Mouse (Mus musculus) liver, postnatal 0 days (tissue): ENCODE data around the gene Prokr1. TPM values are rescaled to one million over a fixed set of nuclear protein-coding genes. Genes with fewer than 3 reads are reported as not detected.
"Not testable (repeated sequence)": the region's sequence is repeated elsewhere in the genome, so short reads cannot be mapped to it uniquely, and the experiment has no call there.

Source experiments
- ATAC-seq: fragments of 200-750 bp; cut with Nextera tagmentation; 2 replicates; pipeline ENCODE4 v1.8.0; 2017; ENCODE audit warnings: mild to moderate bottlenecking, moderate library complexity
- DNase-seq: peaks from one replicate; pipeline ENCODE4 v3.0.0-alpha.2; 2016
- H3K27ac ChIP-seq: fragments of 300-500 bp; sonication (generic); 2 replicates; pipeline ENCODE4 v1.5.1; 2014; ENCODE audit warnings: antibody characterized with exemption, moderate library complexity, mild to moderate bottlenecking, low read depth
- H3K27me3 ChIP-seq: fragments of 300-500 bp; sonication (generic); 2 replicates; pipeline ENCODE4 v1.6.1; 2014; ENCODE audit warnings: low read length, control low read depth, mixed read lengths; ENCODE audit not compliant: insufficient read depth
- H3K36me3 ChIP-seq: fragments of 300-500 bp; sonication (generic); replicated peaks from 2 replicates; pipeline ENCODE4 v1.6.1; 2014; ENCODE audit warnings: mild to moderate bottlenecking, control low read depth, low read length, moderate library complexity, mixed read lengths; ENCODE audit not compliant: insufficient read depth
- H3K4me1 ChIP-seq: fragments of 300-500 bp; sonication (generic); 2 replicates; pipeline ENCODE4 v1.6.1; 2014; ENCODE audit warnings: antibody characterized with exemption, mild to moderate bottlenecking, control low read depth; ENCODE audit not compliant: insufficient read depth
- H3K4me2 ChIP-seq: fragments of 300-500 bp; sonication (generic); 2 replicates; pipeline ENCODE4 v1.6.1; 2014; ENCODE audit warnings: low read depth, mild to moderate bottlenecking, low read length, moderate library complexity, mixed read lengths
- H3K4me3 ChIP-seq: fragments of 300-500 bp; sonication (generic); 2 replicates; pipeline ENCODE4 v1.5.1; 2014; ENCODE audit warnings: low read depth, low read length
- H3K9ac ChIP-seq: fragments of 300-500 bp; sonication (generic); replicated peaks from 2 replicates; pipeline ENCODE4 v1.6.1; 2014; ENCODE audit warnings: mild to moderate bottlenecking, moderate library complexity
- H3K9me3 ChIP-seq: fragments of 300-500 bp; sonication (generic); 2 replicates; pipeline ENCODE4 v1.6.1; 2016; ENCODE audit warnings: mild to moderate bottlenecking, control low read depth, low read length, mixed read lengths
- CTCF ChIP-seq: sonication (generic); IDR thresholded peaks from 2 replicates; pipeline ENCODE4 v1.5.1; 2016; ENCODE audit warnings: antibody characterized with exemption, low read depth
- EP300 ChIP-seq: IDR thresholded peaks from 2 replicates; pipeline ENCODE4 v1.6.1; 2016; ENCODE audit warnings: antibody characterized with exemption, low read depth, mild to moderate bottlenecking
- WGBS: fragments of 180-500 bp; shearing (Covaris S2); extraction: QIAGEN DNeasy Blood & Tissue Kit; methylation state at CpG from one replicate; pipeline ENCODE4 v1.1.7; 2014; ENCODE audit not compliant: insufficient replicate concordance; 5-methylcytosine and 5-hydroxymethylcytosine counted together
- polyA plus RNA-seq: library from polyadenylated mRNA; unstranded; fragments of >200 nt; fragmentation: Nextera tagmentation; extraction: Ambion mirVana; gene quantifications from 2 replicates; pipeline ENCODE4 v1.2.1, GENCODE M21; 2015

The Prokr1 gene
- polyA plus RNA-seq: 1.1 and 1.6 TPM in 2 replicates

DNA sequence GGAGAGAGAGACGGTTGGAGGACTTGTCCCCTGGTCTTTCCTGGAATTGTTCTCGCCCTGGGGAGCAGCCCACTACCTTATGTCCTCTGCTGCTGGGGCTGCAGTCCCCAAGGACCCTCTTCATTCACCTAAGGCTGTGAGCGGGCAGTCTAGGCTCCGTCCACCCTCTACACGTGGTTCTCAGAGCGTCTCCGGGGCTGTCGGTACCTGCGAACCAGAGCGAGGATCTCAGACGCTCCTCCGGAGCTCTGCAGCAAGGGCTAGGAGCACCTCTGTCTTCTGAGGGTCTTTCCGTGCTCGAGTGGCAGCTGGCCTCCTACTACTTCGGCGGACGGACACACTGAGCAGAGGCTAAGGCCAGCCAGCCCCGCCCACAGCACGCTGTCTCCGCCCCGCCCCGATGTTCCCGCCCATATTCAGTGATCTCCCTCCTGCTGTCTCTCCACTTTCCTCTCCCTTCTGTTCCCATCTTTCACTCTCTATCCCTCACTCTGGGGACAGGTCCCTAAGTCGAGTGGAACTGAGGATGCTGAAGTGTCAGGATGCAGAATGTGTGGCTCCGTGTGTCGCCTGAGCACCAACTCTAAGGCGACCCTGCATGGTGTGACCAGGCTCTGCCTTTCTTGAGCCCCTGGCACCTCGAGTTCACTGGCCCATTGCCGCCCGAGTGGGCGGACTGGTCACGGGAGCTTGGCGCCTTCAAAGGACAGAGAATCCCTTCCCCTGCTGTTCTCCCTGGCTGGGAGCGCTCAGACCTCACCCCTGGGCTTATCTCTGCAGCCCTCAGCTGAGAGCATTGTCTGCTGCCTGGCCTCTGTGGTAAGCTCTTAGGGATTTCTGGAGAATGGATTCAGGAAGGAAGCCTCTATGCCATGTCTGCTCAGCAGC lies at the start of gene Prokr1:
Gene Prokr1, minus strand, starts transcription at position 350 of the 888 bp plus-strand sequence.
- no peaks in the 10 kb centered on the region for H3K9me3 ChIP-seq

DNA sequence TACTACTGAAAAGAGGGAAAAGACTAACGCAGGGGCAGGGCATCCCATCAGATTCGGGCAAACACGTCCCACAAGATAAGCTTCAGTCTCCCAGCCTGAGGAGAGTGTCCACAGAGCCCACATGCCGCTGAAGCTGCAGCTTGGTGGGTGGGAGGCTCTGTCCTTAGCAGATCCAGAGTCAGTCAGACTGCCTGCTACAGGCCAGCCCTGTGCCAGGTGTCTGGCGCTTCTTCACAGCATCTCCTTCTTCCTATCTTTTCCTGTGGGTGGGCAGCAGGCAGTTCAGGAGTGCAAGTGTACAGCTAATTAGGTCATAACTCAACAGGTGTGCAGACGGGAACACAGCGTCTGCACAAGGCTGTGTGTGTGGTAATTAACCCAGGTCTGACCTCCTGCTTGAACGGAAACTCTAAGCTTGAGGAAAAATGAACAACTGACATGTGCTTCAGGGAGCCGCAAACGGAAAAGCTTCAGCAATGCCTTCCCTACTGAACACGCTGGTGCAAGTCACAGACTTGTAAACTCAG lies 47.7 kb upstream of the Prokr1 start:
- H3K9me3 ChIP-seq: no peaks in the 10 kb centered on the region
- no peak overlapping the region for H3K27ac ChIP-seq
- H3K36me3 ChIP-seq: peaks cover 7% of the 10 kb centered on the region
- DNase-seq (no peak), ATAC-seq (no peak)
- no peaks in the 10 kb centered on the region for H3K4me1 ChIP-seq
- no peaks in the 10 kb centered on the region for H3K27me3 ChIP-seq
- TF ChIP-seq EP300: no peak
- no peak for TF ChIP-seq CTCF
- no peak overlapping the region for H3K4me3 ChIP-seq
- H3K4me2 ChIP-seq: no peak overlapping the region
- H3K9ac ChIP-seq: no peak overlapping the region
- WGBS: 79% methylated on average over 11 of the region's 11 CpGs

More for the DNA sequence above, at the start of gene Prokr1:
- ATAC-seq: peak; percentile 94
- peak within 1 kb of the TSS; percentile 50 for H3K4me3 ChIP-seq
- peak within 1 kb of the TSS; percentile 62 for H3K9ac ChIP-seq
- no peaks in the 10 kb centered on the region for H3K36me3 ChIP-seq
- H3K4me1 ChIP-seq: peaks cover 18% of the 10 kb centered on the region
- WGBS: 2% methylated on average over 33 of the region's 34 CpGs
- H3K27ac ChIP-seq: 0 out of 2 replicates have a peak within 1 kb of the TSS, but pooled peaks have one; percentile 1
- DNase-seq: peak; percentile 87
- H3K27me3 ChIP-seq: peaks cover 11% of the 10 kb centered on the region
- TF ChIP-seq CTCF (no peak), EP300 (no peak)
- peak within 1 kb of the TSS; percentile 81 for H3K4me2 ChIP-seq

DNA sequence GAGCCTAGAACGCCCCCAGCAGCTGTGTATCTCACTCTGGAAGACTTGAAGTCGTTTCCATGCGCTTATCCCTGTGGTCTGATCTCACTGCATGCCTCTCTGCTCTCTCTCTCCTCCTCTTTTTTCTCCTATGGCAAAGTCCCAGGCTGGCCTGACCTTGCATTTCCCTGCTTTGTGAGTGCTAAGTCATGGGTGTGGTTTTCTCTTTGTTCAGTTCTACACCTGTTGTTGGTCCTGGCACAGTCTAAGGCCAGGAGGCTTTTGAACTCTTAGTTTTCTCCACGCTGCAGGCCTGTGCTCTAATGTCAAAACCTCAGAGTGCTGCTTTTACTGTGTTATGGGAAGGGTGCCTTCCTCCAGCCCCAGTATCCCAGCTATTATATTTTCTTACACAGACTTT lies 41.6 kb upstream of the Prokr1 start:
- Histone ChIP-seq H3K4me1 (no peaks in the 10 kb centered on the region), H3K9me3 (no peaks in the 10 kb centered on the region), H3K27ac (no peak overlapping the region), H3K4me2 (no peak overlapping the region), H3K27me3 (no peaks in the 10 kb centered on the region), H3K9ac (no peak overlapping the region), H3K4me3 (no peak overlapping the region), H3K36me3 (peaks cover 9% of the 10 kb centered on the region)
- 86% methylated on average over 4 of the region's 4 CpGs for WGBS
- TF ChIP-seq EP300 (no peak), CTCF (no peak)
- DNase-seq (no peak), ATAC-seq (no peak)

DNA sequence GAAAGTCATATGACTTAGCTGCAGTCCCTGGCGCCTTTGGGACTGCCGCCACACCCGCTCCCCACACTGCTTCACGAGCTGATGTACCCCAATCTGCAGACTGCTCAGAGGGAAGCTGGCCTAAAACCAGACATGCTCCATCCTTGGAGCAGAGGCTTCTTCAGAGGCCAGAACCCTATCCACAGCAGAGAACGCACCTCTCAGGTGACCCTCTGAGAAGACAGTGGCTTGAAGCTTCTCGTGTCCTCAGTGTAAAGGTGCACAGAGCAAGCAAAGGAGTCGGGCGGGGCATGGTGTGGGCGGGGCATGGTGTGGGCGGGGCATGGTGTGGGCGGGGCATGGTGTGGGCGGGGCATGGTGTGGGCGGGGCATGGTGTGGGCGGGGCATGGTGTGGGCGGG lies 38.4 kb upstream of the Prokr1 start:
- not testable (repeated sequence) for H3K9me3 ChIP-seq, H3K27ac ChIP-seq, H3K4me3 ChIP-seq, DNase-seq, H3K27me3 ChIP-seq, H3K4me1 ChIP-seq, H3K4me2 ChIP-seq, H3K36me3 ChIP-seq, H3K9ac ChIP-seq, ATAC-seq
- WGBS: 77% methylated on average over 11 of the region's 15 CpGs

DNA sequence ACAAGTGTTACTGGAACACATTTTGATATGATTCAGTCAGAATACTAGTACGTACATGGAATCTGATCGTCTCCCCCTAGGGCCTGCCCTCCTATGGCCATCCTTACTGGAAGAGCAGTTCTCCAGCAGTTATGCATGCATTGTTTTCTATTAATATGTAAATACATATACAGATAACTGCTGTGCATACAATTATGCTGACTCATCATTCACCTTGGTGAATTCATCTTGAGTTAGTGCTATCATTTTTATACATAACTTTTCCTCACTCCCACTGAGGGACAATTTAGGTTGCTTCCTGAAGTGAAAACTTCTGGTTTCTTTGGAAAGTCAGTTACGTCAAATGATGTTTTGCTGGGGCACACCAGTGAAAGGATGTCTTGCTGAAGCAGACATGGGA lies 32.6 kb upstream of the Prokr1 start:
- Histone ChIP-seq H3K4me2 (no peak overlapping the region), H3K9ac (no peak overlapping the region), H3K4me1 (no peaks in the 10 kb centered on the region), H3K9me3 (no peaks in the 10 kb centered on the region), H3K4me3 (no peak overlapping the region), H3K36me3 (no peaks in the 10 kb centered on the region), H3K27ac (no peak overlapping the region), H3K27me3 (no peaks in the 10 kb centered on the region)
- ATAC-seq (no peak), DNase-seq (no peak)
- WGBS: 85% methylated on average over 3 of the region's 3 CpGs
- TF ChIP-seq CTCF (no peak), EP300 (no peak)

DNA sequence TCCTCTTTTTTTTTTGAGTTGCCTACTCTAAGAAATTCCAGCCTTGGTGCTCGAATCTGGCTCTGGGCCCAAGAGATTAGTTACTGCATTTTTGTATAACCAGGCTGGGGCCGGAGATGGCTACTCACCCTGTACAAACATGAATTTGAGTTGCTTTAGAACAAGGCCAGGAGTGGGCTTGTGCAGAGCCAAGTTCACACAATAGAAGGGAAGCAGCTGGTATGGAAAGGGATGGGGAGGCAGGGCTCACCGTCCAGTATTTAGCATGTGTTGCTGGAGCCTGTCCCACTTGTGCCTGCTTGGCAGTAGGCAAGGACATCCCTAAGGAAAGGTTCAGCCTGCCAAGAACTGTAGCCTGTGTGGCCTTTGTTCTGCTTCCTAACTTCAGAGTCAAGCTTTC lies 30.7 kb upstream of the Prokr1 start:
- TF ChIP-seq EP300: no peak
- TF ChIP-seq CTCF: no peak

More for the DNA sequence above, 30.7 kb upstream of the Prokr1 start:
- Histone ChIP-seq H3K4me3 (no peak overlapping the region), H3K9ac (no peak overlapping the region), H3K4me1 (no peaks in the 10 kb centered on the region), H3K27ac (no peak overlapping the region), H3K4me2 (no peak overlapping the region), H3K36me3 (no peaks in the 10 kb centered on the region), H3K27me3 (no peaks in the 10 kb centered on the region), H3K9me3 (no peaks in the 10 kb centered on the region)
- ATAC-seq (no peak), DNase-seq (no peak)
- 68% methylated on average over 3 of the region's 3 CpGs for WGBS
